Mouse (Mus musculus): ENCODE data around the gene 1700125H20Rik. TPM values are rescaled to one million over a fixed set of nuclear protein-coding genes. Genes with fewer than 3 reads are reported as not detected.

The 1700125H20Rik gene
- polyA plus RNA-seq, 1 experiment from 2014 or later, result 0.55 TPM

GRCm38 (mm10) chr11:85190741-85191140, 20.5 kb downstream of the 1700125H20Rik start:
- no peak for ATAC-seq (ENCODE audit: low FRiP score, low read depth)
- WGBS, result 93% methylated on average over 12 of the region's 12 CpGs
- no peak overlapping the region for H3K4me2 ChIP-seq (replicated peaks)

DNA sequence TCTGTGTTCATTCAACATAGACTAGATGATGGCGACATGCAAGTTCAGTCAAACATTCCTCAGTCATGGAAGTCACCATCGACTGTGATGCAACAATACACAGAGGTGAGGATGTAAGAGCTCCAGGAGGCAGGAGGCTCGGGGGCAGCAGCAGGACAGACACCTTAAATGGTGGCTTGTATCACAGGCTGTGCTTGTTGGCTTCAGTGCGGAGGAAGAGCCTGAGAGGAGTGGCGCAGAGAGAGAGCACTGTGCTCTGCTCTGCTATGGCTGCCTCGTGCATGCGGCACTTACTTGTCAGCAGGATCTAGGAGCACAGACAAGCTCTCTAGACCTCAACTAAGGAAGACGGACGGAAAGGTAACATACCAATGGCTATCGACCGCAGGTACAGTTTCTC, 24.0 kb downstream of the 1700125H20Rik start:
- H3K9me3 ChIP-seq, result no peaks in the 10 kb centered on the region
- H3K4me2 ChIP-seq (replicated peaks), result no peak overlapping the region
- 94% methylated on average over 11 of the region's 11 CpGs for WGBS
- no peaks in the 10 kb centered on the region for H3K27me3 ChIP-seq
- H3K27ac ChIP-seq (replicated peaks), result no peak overlapping the region
- no peak overlapping the region for H3K4me3 ChIP-seq
- H3K36me3 ChIP-seq, result peaks cover 86% of the 10 kb centered on the region
- H3K9ac ChIP-seq (replicated peaks), result no peak overlapping the region
- H3K4me1 ChIP-seq, result no peaks in the 10 kb centered on the region
- no peak for ATAC-seq (ENCODE audit: low FRiP score, low read depth)

More at GRCm38 (mm10) chr11:85190741-85191140, 20.5 kb downstream of the 1700125H20Rik start:
- Histone ChIP-seq H3K9ac (replicated peaks) (no peak overlapping the region), H3K4me1 (no peaks in the 10 kb centered on the region), H3K27ac (replicated peaks) (no peak overlapping the region), H3K36me3 (peaks cover 65% of the 10 kb centered on the region), H3K9me3 (no peaks in the 10 kb centered on the region), H3K4me3 (no peak overlapping the region), H3K27me3 (no peaks in the 10 kb centered on the region)

- H3K36me3 ChIP-seq, result peaks cover 86% of the 10 kb centered on the region
These were observed 25.8 kb downstream of the 1700125H20Rik start for GRCm38 (mm10) chr11:85196046-85196445.

DNA sequence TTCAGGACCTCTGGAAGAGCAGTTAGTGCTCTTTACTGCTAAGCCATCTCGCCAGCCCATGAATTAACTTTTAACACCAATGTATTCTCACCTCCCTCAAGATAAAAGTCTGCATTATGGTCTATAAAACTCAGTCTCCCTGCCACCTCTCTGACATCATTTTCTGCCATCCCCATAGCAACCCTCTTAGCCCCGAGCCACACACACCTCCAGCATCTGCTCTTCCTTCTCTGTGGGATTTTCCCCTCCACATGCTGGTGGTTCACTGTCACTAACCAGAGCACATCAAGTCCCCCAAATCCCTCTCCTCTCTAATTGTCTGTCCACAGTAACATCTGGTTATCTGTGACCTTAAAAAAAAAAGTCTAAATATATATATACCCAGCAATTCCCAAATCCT, 28.7 kb downstream of the 1700125H20Rik start:
- Histone ChIP-seq H3K36me3 (peaks cover 87% of the 10 kb centered on the region), H3K4me1 (no peaks in the 10 kb centered on the region), H3K9me3 (no peaks in the 10 kb centered on the region), H3K27ac (replicated peaks) (no peak overlapping the region), H3K27me3 (no peaks in the 10 kb centered on the region), H3K4me3 (no peak overlapping the region), H3K4me2 (replicated peaks) (no peak overlapping the region), H3K9ac (replicated peaks) (no peak overlapping the region)
- ATAC-seq (ENCODE audit: low FRiP score, low read depth), result no peak
- WGBS, result 85% methylated on average over 2 of the region's 2 CpGs

More at GRCm38 (mm10) chr11:85196046-85196445, 25.8 kb downstream of the 1700125H20Rik start:
- H3K9me3 ChIP-seq, result no peaks in the 10 kb centered on the region
- WGBS, result 93% methylated on average over 9 of the region's 9 CpGs
- no peaks in the 10 kb centered on the region for H3K27me3 ChIP-seq
- H3K27ac ChIP-seq (replicated peaks), result no peak overlapping the region
- no peak overlapping the region for H3K4me3 ChIP-seq
- H3K4me2 ChIP-seq (replicated peaks), result no peak overlapping the region
- no peak for ATAC-seq (ENCODE audit: low FRiP score, low read depth)
- no peaks in the 10 kb centered on the region for H3K4me1 ChIP-seq
- no peak overlapping the region for H3K9ac ChIP-seq (replicated peaks)

DNA sequence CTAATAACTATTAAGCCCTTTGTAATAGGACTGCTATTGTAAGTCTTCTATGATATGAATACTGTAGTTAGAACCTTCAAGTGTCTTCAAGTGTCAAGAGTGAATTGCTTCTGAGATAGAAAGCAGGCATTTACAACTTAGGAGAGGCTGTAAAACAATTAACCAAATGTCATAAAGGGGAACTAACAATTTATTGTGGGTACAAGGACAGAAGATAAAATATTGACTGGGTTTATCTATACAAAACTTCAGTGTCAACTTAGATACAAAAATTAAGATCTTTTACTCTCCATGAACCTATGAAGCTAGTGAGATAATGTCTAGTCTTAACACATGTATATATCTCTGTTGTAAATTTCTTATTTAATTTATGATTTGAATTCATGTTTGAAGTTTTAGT, 36.0 kb downstream of the 1700125H20Rik start:
- H3K9me3 ChIP-seq, result no peaks in the 10 kb centered on the region
- no peak overlapping the region for H3K4me2 ChIP-seq (replicated peaks)
- H3K4me3 ChIP-seq, result no peak overlapping the region
- peaks cover 71% of the 10 kb centered on the region for H3K36me3 ChIP-seq
- no peaks in the 10 kb centered on the region for H3K27me3 ChIP-seq
- H3K27ac ChIP-seq (replicated peaks), result no peak overlapping the region
- H3K4me1 ChIP-seq, result no peaks in the 10 kb centered on the region
- no peak overlapping the region for H3K9ac ChIP-seq (replicated peaks)
- no peak for ATAC-seq (ENCODE audit: low FRiP score, low read depth)

- no peaks in the 10 kb centered on the region for H3K9me3 ChIP-seq
- no peaks in the 10 kb centered on the region for H3K27me3 ChIP-seq
- 97% methylated on average over 2 of the region's 2 CpGs for WGBS
- no peak overlapping the region for H3K4me3 ChIP-seq
- no peaks in the 10 kb centered on the region for H3K4me1 ChIP-seq
- no peak for ATAC-seq (ENCODE audit: low FRiP score, low read depth)
- H3K4me2 ChIP-seq (replicated peaks), result no peak overlapping the region
- no peak overlapping the region for H3K27ac ChIP-seq (replicated peaks)
- peaks cover 82% of the 10 kb centered on the region for H3K36me3 ChIP-seq
- no peak overlapping the region for H3K9ac ChIP-seq (replicated peaks)
These were observed 40.9 kb downstream of the 1700125H20Rik start for GRCm38 (mm10) chr11:85211151-85211550.

- Histone ChIP-seq H3K4me2 (replicated peaks) (no peak overlapping the region), H3K9me3 (no peaks in the 10 kb centered on the region), H3K9ac (replicated peaks) (no peak overlapping the region), H3K27ac (replicated peaks) (no peak overlapping the region), H3K36me3 (peaks cover 67% of the 10 kb centered on the region), H3K4me1 (no peaks in the 10 kb centered on the region), H3K4me3 (no peak overlapping the region), H3K27me3 (no peaks in the 10 kb centered on the region)
- no peak for ATAC-seq (ENCODE audit: low FRiP score, low read depth)
- WGBS, result 94% methylated on average over 2 of the region's 2 CpGs
These were observed 43.0 kb downstream of the 1700125H20Rik start for GRCm38 (mm10) chr11:85213215-85213614.

DNA sequence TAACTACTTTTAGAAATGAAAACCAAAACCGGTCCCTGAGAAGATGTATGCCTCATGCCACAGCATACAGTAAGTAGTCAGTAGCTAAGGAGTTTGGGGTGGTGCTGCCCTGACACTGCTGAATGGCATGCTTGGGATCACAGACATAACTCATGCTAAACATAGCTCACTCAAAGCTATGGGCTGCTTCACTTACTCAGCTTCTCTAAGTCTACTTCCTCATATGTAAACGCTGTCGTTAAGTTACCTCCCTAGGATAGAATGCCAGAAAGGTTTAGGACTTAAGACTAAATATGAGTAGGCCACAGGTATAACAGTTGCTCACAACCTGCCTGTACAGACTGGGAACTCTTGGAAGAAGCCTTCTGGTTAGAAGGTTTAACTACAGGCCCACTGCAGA, 44.5 kb downstream of the 1700125H20Rik start:
- no peak overlapping the region for H3K4me3 ChIP-seq
- no peaks in the 10 kb centered on the region for H3K4me1 ChIP-seq
- H3K27me3 ChIP-seq, result no peaks in the 10 kb centered on the region
- no peak overlapping the region for H3K9ac ChIP-seq (replicated peaks)
- no peak overlapping the region for H3K4me2 ChIP-seq (replicated peaks)
- ATAC-seq (ENCODE audit: low FRiP score, low read depth), result no peak
- no peaks in the 10 kb centered on the region for H3K9me3 ChIP-seq
- H3K27ac ChIP-seq (replicated peaks), result no peak overlapping the region
- WGBS, result 93% methylated on average over 3 of the region's 3 CpGs
- H3K36me3 ChIP-seq, result peaks cover 58% of the 10 kb centered on the region

DNA sequence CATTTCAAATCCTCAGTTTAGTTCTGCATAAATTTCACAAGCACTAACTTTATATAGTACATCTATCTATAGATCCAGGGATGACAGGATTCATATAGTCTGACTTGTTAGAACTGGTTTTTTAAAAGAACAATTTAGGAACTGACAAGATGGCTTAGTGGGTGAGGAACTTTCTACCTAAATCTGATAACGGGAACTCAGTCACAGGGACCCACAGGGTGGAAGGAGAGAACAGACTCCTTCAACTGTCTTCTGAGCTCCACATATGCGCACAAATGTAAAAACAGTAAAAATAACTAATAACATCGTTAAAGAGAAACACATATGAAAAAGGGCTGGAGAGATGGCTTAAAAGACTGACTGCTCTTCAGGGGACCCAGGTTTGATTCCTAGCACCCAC, 48.8 kb downstream of the 1700125H20Rik start:
- no peak for ATAC-seq (ENCODE audit: low FRiP score, low read depth)
- Histone ChIP-seq H3K27ac (replicated peaks) (no peak overlapping the region), H3K4me2 (replicated peaks) (no peak overlapping the region), H3K9me3 (no peaks in the 10 kb centered on the region), H3K4me1 (no peaks in the 10 kb centered on the region), H3K36me3 (peaks cover 20% of the 10 kb centered on the region), H3K9ac (replicated peaks) (no peak overlapping the region), H3K27me3 (no peaks in the 10 kb centered on the region), H3K4me3 (no peak overlapping the region)
- 89% methylated on average over 3 of the region's 3 CpGs for WGBS

DNA sequence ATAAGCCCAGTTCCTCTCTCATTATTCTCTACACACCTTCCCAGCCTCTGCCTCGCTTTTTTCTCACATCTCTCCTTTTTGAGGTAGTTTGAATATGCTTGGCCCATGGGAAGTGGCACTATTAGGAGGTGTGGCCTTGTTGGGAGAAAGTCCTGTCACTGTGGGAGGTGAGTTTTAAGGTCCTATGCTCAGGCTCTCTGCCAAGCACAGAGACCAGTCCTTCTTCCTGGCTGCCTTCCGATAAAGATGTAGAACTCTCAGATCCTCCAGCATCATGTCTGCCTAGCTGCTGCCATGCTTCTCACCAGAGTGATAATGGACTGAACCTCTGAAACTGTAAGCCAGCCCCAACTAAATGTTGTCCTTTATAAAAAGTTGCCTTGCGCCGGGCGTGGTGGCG, 52.4 kb downstream of the 1700125H20Rik start:
- H3K36me3 ChIP-seq, result peaks cover 17% of the 10 kb centered on the region; the same call in 1 of the 2 replicates
- no peaks in the 10 kb centered on the region for H3K4me1 ChIP-seq
- H3K27ac ChIP-seq (replicated peaks), result no peak overlapping the region
- H3K4me2 ChIP-seq (replicated peaks), result no peak overlapping the region
- no peak overlapping the region for H3K9ac ChIP-seq (replicated peaks)
- 98% methylated on average over 6 of the region's 6 CpGs for WGBS
- no peaks in the 10 kb centered on the region for H3K27me3 ChIP-seq
- H3K9me3 ChIP-seq, result no peaks in the 10 kb centered on the region
- H3K4me3 ChIP-seq, result no peak overlapping the region
- no peak for ATAC-seq (ENCODE audit: low FRiP score, low read depth)

- no peak for ATAC-seq (ENCODE audit: low FRiP score, low read depth)
- Histone ChIP-seq H3K4me2 (replicated peaks) (no peak overlapping the region), H3K9ac (replicated peaks) (no peak overlapping the region), H3K27ac (replicated peaks) (no peak overlapping the region), H3K4me3 (no peak overlapping the region), H3K27me3 (no peaks in the 10 kb centered on the region), H3K4me1 (no peaks in the 10 kb centered on the region), H3K9me3 (no peaks in the 10 kb centered on the region), H3K36me3 (peaks cover 19% of the 10 kb centered on the region; the same call in 1 of the 2 replicates)
- 97% methylated on average over 3 of the region's 3 CpGs for WGBS
These were observed 53.0 kb downstream of the 1700125H20Rik start for GRCm38 (mm10) chr11:85223248-85223647.

All from midbrain, embryonic 12.5 days (tissue).